Mouse (Mus musculus): ENCODE results near the gene Enox2.
"Not testable (repeated sequence)": the region's sequence is repeated elsewhere in the genome, so short reads cannot be mapped to it uniquely, and the experiment has no call there.

The Enox2 gene

GRCm38 (mm10) chrX:49287700-49288563 is at the start of gene Enox2:
Gene Enox2, minus strand, starts transcription at chrX:49288259.
- peak; percentile 23 to 67 for DNase-seq (ENCODE audit: low spot score in 2 of 2)

GRCm38 (mm10) chrX:49309496-49309895 is 21.4 kb upstream of the Enox2 start:
- DNase-seq (ENCODE audit: low spot score in 2 of 2): peak in 1 of 2 experiments; percentile 26

- DNase-seq (ENCODE audit: low spot score in 2 of 2): peak in 1 of 2 experiments; percentile 1
Measured at GRCm38 (mm10) chrX:49306659-49307058, 18.6 kb upstream of the Enox2 start.

- DNase-seq (ENCODE audit: low spot score in 2 of 2): no peak
Measured at GRCm38 (mm10) chrX:49279918-49280586, 8.0 kb downstream of the Enox2 start.

- DNase-seq (ENCODE audit: low spot score in 2 of 2): no peak
Measured at GRCm38 (mm10) chrX:49273487-49274042, 14.5 kb downstream of the Enox2 start.

GRCm38 (mm10) chrX:49250816-49251215 is 37.2 kb downstream of the Enox2 start:
- DNase-seq (ENCODE audit: low spot score in 2 of 2): no peak

- DNase-seq (ENCODE audit: low spot score in 2 of 2): no peak
Measured at GRCm38 (mm10) chrX:49225792-49226426, 62.1 kb downstream of the Enox2 start.

GRCm38 (mm10) chrX:49216422-49216821 is 71.6 kb downstream of the Enox2 start:
- no peak for DNase-seq (ENCODE audit: low spot score in 2 of 2)

GRCm38 (mm10) chrX:49196386-49196785 is 91.7 kb downstream of the Enox2 start:
- DNase-seq (ENCODE audit: low spot score in 2 of 2): no peak

GRCm38 (mm10) chrX:49181136-49181535 is 106.9 kb downstream of the Enox2 start:
- DNase-seq (ENCODE audit: low spot score in 2 of 2): no peak

GRCm38 (mm10) chrX:49178670-49179069 is 109.4 kb downstream of the Enox2 start:
- DNase-seq (ENCODE audit: low spot score in 2 of 2): no peak

GRCm38 (mm10) chrX:49154280-49154679 is 133.8 kb downstream of the Enox2 start:
- no peak for DNase-seq (ENCODE audit: low spot score in 2 of 2)

GRCm38 (mm10) chrX:49124774-49125429 is 163.2 kb downstream of the Enox2 start:
- no peak for DNase-seq (ENCODE audit: low spot score in 2 of 2)

- DNase-seq (ENCODE audit: low spot score in 2 of 2): no peak
Measured at GRCm38 (mm10) chrX:49116465-49116864, 171.6 kb downstream of the Enox2 start.

- no peak for DNase-seq (ENCODE audit: low spot score in 2 of 2)
Measured at GRCm38 (mm10) chrX:49112412-49112811, 175.6 kb downstream of the Enox2 start.

GRCm38 (mm10) chrX:49100542-49100941 is 187.5 kb downstream of the Enox2 start:
- DNase-seq (ENCODE audit: low spot score in 2 of 2): not testable (repeated sequence)

- DNase-seq (ENCODE audit: low spot score in 2 of 2): no peak
Measured at GRCm38 (mm10) chrX:49096249-49096648, 191.8 kb downstream of the Enox2 start.

- no peak for DNase-seq (ENCODE audit: low spot score in 2 of 2)
Measured at GRCm38 (mm10) chrX:49075055-49075454, 213.0 kb downstream of the Enox2 start.

- DNase-seq (ENCODE audit: low spot score in 2 of 2): no peak
Measured at GRCm38 (mm10) chrX:49073563-49073962, 214.5 kb downstream of the Enox2 start.

- no peak for DNase-seq (ENCODE audit: low spot score in 2 of 2)
Measured at GRCm38 (mm10) chrX:49045118-49045517, 242.9 kb downstream of the Enox2 start.

GRCm38 (mm10) chrX:49009746-49010145 is 278.3 kb downstream of the Enox2 start:
- no peak for DNase-seq (ENCODE audit: low spot score in 2 of 2)

GRCm38 (mm10) chrX:49005655-49006054 is 282.4 kb downstream of the Enox2 start:
- no peak for DNase-seq (ENCODE audit: low spot score in 2 of 2)

All from cerebellum, postnatal 4 days (tissue).